Mouse (Mus musculus): ENCODE measurements around the gene Sh2b3.

Sh2b3 gene

DNA sequence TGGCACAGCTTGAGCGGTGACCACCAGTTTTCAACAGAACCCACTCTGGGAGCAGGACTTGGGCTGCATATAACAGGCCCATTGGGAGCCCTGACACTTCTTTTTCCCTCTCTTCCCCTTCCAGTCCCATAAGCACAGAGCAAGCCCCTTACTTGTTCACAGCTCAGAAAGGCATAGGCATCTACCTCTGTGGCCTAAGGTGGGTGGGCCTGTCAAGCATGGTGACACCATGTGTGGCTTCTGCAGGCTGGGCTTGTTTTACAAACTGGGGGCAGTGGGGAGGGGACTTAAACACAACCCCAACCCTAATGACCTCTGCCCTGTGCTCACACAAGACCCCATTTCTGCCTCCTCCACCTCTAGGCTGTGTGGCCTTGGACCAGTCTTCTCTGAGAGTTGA is 13.8 kb downstream of the Sh2b3 start:
- no peak for DNase-seq (ENCODE audit: low spot score)

DNA sequence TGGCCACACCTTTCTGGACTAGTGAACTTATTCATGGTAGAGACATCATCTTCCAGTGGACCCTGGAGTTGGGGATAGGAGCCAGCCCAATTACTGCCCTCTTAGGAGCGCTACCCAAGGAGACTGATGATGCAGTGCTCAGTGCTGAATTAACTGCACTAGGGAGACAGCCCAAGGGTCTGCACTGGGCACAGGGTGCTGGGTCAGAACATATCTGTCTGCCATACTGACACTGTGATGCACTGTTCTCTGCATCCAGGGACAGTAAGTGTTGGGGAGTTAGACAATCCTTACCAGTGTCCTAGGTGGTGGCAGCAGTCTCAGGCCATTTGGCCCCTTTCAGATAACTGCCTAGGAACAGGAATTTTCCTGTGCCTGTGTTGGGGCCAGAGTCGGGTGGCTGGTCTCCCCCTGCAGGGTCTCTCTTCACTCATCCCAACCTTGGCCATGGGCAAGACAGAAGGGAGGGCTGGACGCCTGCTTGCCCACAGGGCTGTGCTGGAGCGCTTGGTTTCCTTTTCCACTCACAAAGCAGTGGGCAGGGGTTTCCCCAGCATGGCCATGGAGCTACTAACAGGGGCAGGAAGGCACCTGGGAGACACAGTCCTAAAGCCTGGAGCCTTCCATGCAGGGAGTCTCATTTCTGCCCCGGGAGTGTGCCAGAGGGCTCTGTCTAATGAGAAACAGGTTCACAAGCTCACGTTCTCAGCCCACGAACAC is 14.5 kb downstream of the Sh2b3 start:
- DNase-seq (ENCODE audit: low spot score) = no peak

DNA sequence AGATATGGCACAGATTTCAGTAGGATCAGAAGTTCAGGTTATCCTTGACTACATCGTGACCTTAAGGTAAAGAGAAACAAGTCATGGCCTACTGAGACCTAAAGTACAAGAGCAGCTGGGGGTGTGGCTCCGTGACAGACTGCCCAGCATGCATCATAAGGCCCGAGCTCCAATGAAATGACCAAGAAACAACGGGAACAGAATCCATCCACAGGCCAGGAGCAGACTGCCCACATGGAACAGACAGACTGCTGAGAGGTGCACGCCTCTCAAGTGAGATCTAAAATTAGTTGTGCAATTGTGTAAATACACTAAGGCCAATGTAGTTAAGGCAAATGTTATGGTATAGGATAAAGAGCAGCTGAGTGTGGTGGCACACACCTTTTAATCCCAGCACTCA is 15.9 kb downstream of the Sh2b3 start:
- no peak for DNase-seq (ENCODE audit: low spot score)

DNA sequence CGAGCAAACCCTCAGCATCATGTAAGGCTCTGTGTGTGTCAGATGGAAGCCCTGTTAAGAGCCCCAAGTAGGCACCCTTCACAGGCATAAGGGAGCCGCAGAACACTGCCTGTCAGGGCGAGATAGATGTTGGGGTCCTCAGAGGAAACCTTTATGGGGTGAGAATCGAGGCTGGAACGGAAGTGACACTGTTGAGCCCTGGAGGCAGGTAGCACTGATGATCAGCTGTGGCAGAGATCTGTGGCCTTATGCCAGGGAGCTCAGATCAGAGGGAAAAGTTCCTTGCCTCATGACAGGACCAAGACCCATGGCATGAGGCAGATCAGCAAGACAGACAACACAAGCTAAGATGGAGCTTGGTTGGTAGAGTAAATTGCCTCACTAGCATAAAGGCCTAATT is 16.3 kb downstream of the Sh2b3 start:
- no peak for DNase-seq (ENCODE audit: low spot score)

DNA sequence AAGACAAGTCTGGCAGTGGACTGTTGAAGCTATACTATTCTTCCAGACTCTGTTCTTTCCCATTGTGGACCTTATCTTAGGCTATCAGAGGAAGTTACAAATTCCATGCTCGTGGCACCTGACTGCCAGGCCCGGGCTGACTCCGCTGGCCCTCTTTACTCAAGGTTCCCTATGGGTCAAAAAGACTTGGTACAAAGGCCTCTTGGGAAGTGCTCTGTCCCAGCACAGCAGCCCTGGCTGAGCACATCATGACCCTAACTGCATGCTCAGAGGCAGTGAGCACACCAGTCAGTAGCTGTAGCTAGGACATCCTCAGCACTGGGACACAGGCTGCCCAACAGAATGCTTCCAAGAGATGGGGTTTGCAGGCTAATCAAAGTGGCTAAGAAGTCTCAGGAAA is 16.8 kb downstream of the Sh2b3 start:
- no peak for DNase-seq (ENCODE audit: low spot score)

DNA sequence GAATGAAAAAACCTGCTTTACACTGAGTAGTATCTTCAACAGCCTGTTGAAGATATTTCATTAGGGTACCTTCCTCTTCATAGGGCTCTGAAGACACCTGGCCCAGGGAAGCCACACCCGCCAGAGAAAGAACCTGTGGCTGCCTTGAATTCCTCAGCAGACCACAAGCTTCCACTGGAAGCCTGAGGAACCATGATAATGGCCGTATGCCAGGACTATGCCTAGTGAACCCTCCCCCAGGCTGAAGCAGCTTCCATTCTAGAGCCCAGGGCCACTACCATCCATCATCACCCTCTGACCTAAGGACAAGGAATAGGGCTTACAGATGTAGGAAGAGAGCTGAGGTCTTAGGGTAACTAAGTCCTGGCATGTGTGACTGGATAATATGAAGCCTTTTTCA is 17.3 kb downstream of the Sh2b3 start:
- DNase-seq (ENCODE audit: low spot score) = no peak

DNA sequence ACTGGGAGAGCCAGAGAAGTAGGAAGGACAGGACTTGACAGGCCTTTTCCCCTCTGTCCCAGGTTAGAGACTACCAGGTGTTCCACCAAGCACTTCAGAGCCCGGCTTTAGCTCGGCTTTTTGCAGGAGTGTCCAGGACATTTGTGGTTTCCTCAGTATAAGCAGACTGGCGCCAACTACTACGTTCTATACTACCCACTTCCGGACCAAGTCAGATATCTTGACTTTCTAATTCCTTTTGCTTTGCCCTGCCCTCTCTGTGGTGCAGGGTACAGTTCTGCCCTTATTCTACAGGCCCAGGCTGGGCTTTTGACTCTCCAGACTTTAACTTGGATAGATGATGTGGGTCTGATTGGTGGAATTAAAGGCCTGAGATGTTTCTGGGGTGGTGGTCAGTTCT is 17.9 kb downstream of the Sh2b3 start:
- DNase-seq (ENCODE audit: low spot score) = no peak

DNA sequence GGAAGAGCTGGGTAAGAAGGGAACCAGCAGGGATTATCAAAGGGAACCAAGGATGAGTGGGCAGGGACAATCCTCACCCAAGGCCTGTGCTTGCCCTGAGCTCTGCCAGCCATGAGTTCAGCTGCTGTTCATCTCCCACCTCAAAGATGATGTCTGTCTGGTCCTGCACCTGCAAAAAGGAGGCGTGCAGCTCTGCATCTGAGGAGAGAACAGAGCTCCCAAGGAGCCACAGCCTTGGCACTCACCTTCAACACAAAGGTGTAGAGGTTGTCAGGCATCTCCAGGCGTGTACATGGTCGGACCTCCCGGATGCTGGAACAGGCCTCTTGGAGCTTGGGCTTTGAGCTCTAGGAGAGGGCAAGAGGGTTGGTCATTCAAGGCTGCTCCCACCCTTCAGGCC is 18.6 kb downstream of the Sh2b3 start:
- no peak for DNase-seq (ENCODE audit: low spot score)

DNA sequence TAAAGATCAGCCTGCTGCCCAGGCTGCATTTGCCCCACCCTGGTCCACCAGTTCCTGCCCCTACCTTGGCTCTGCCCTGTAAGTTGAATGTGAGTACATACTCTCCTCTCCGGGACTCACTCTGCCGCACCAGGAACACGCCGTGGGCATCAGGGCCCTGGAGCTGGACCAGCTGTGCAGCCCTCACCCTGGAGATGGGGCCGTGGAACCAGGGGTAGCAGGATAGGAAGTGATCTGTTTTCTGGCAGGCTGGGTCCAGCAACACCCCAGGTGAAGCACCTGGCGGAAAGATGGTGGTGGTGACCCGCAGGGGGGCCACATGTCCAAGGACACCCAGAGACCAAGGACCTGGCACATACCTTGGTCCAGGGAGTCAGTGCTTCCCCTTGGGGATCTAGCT is 19.0 kb downstream of the Sh2b3 start:
- no peak for DNase-seq (ENCODE audit: low spot score)

DNA sequence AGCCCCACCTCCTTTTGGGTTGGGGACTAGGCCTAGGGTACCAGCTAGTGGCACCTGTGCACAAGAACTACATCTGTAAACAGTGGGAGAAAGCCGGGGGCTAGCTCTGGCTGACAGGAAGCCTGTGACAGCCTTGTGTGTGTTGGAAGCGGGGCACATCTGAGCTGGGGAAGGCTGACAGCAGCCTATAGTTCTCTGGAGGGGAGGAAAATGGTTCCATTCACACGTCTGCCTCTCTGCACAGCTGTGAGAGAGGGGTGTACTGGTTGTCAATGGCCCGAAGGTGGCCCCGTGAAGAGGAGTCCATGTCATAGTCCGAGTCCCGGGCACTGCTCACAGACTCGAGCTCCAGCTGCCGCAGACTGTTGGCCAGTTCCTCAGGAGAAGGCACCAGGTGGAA is 19.9 kb downstream of the Sh2b3 start:
- DNase-seq (ENCODE audit: low spot score) = no peak

DNA sequence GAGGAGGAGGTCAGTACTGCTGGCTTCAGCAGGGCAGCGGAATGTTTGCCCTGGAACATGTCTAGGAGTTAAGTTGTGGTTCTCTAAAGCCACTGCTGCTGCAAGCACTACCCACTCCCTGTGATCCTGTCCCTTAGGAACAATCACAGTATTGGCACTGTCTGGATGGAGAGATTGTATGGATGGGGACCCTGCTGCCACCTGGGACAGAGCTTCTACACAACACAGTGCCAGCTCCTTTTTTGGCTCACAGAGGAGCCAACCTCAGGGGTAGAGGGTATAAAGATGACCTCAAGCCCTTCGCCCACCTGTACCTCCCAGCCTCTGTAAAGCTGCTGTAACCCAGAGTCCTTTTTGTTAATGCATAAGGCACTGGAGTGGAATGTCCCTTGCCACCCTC is 20.8 kb downstream of the Sh2b3 start:
- DNase-seq (ENCODE audit: low spot score) = no peak

DNA sequence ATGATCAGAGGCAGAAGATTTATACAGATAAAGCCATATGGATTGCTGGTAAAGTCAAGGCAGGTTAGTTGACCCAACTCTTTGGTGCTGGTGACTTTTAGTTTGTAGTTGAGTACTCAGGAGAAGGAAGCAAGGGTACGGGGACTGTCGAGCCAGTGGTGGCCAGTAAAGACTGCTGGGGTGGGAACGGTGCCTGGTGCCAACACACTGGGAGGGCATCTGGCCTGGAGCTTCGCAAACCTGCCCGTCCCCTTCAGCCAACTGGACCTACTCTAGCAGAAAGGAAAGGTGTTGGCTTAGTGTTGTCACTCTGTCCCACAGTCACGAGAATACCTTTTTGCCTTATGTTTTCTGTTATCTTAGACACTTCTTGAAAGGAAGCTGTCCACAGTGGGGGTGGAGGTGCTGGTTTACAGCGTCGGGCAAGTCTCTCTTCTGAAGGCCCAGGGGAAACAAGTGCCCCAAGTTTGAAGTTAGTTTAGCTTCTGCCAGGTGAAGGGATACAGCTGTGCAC is 21.5 kb downstream of the Sh2b3 start:
- DNase-seq (ENCODE audit: low spot score) = no peak

DNA sequence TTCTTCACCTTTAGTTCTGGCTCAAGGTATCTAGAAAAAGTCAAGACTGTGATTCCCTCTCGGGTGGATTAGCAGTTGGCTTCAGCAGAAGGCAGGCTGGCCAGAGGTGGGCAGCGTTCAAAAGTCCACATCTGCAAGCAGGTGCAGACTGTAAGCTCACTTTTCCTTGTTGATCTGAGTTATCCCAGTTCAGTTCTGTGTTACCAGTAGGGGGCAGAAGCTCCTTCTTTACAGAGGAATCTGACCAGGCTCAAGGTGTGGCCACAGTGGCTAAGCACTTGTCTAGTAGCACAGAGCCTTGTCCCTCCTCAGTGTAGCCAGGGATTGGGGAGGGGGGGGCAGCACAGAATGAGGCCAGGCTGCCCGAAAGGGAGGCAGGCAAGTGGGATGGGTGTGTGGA is 22.4 kb downstream of the Sh2b3 start:
- peak; percentile 81 for DNase-seq (ENCODE audit: low spot score)

DNA sequence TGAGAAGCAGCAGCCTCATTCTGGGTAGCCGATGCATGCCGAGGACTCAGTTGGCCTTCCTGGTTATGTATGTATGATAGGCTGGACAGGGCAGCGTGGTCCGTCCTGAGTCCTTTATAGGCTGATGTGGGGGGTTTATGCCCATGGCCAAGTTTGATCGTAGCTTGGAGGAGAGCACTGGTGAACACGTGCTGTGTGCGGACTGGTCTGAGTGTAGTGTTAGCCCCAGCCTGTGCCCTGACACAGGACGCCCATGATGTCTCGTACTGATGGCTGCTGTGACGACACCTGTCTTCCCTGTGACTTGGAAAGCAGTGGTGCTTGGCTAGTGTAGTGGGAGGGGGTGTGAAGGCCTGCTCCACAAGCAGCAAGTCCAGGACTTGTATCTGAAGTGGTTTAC is 23.7 kb downstream of the Sh2b3 start:
- no peak for DNase-seq (ENCODE audit: low spot score)

DNA sequence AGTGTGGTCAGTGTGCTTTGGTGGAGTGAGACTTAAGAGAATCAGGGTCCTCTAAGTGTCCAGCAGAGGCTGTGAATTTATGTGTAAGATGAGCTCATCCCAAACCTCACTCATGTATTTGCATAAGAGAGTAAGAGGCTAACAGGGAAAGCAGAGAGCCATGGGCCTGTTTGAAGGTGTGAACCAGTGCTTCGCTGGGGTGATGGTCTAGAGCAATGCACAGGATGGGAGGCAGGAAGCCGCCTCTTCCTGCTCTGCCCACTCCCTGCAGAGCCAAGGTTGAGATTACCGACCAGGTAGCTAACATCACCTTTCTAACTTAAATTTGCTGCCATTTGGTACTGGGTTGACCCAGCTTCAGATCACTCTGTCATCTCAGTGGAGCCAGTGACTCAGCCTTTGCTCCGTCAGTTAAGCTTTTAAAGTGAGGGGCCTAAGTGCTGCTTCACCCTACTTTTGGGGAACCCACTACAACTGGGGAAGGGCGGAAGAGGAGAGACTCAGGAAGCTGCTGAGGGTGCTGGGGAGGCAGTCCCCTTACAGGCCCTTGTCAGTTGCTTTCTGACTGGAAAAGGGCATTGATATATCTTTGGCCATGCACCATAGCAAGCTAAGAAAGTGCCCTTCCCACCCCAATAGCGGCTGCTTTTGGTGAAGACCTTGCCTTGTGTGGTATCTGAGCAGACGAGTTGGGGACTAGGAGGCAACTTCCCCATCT is 24.8 kb downstream of the Sh2b3 start:
- no peak for DNase-seq (ENCODE audit: low spot score)

DNA sequence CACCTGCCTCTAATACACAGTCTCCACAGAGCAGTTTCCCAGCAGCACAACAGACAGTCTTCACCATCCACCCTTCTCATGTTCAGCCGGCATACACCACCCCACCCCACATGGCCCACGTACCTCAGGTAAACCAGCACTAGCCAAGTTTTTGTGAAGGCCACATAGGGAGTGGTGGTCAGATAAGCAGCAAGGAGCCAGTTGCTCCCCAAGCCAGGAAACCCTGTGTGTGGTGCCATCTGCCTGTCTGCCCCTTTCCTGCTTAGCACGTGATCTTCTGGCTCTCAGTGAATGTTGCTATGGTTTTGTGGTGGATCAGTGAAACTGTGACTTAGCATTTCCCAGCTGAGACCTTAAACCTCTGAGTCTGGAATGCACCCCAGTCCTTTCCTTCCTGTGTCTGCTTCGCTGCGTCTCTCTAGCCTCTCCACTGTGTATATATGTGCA is 25.9 kb downstream of the Sh2b3 start:
- DNase-seq (ENCODE audit: low spot score) = no peak

DNA sequence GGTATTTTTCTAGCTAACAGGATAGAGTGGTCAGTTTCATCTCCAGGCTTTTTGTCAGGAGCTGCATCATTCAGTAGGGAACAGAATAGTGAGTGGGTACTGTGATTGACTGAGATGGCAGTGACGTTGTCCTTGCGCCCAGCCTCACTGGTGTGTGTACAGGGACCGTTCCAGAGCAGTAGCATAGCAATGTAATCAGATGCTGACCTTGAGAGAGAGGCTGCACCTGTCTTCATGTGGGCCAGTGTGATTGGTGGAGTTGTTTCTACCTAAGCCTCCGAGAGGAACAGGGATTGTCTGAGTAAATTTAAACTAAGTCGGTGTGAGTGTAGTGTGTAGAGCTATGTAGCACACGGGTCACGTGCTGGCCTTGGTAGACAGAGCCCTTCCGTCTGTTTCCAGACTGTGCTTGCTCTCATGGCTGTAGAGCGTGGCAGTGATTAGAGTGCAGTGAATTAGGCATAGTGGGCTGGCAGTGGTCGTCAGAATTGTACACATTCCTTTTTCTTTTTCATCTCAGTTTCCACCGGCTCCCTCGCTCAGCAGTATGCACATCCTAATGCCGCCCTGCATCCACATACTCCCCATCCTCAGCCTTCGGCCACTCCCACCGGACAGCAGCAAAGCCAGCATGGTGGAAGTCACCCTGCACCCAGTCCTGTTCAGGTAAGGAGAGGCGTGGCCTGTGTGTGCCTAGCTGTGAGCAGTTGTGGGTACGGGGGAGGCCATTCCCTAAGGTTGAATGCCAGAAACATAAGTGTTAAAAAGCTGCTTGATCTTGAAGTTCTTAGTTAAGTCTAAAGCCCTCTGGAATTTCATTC is 26.9 kb downstream of the Sh2b3 start:
- DNase-seq (ENCODE audit: low spot score) = no peak

DNA sequence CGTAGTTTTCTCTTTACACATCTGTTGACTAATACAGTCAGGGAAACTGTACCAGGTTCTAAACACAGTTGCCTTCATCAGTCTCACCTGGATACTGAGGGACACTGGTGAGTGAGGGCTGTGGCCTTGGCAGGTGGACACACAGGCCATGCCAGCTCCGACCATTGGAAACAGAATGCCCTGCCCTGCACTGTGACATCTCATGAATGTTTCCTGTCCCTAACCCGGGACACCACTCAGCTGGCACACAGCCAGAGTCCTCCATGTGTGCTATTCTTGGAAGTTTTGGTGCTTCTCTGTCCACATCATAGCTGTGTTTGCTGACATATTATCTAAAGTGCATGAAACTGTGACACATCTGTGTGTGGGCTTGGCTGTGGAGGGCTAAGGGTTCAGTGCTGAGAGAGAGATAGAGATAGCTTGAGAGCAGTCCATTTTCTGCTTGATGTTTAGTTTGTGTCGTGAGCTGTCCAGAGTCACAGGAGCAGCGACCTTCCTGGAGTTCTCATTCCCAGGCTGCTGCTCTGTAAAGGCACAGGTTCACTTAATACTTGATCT is 27.7 kb downstream of the Sh2b3 start:
- DNase-seq (ENCODE audit: low spot score) = no peak

DNA sequence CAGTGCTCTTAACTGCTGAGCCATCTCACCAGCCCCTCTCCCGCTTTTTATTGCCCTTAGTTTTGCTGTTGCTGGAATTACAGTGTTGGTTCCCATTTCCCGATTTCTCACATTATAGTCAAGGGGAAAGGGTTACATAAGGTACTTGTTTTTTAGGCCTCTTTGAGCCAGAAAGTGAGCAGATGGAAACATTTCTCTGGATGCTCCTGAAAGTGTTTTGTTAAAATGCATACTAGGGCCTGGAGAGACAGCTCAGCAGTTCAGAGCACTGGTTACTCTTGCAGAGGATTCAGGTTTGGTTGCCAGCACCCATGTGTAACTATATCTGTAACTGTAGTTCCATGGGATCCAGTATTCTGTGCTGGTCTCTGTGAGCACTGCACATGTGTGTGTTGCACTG is 29.2 kb downstream of the Sh2b3 start:
- DNase-seq (ENCODE audit: low spot score) = no peak

DNA sequence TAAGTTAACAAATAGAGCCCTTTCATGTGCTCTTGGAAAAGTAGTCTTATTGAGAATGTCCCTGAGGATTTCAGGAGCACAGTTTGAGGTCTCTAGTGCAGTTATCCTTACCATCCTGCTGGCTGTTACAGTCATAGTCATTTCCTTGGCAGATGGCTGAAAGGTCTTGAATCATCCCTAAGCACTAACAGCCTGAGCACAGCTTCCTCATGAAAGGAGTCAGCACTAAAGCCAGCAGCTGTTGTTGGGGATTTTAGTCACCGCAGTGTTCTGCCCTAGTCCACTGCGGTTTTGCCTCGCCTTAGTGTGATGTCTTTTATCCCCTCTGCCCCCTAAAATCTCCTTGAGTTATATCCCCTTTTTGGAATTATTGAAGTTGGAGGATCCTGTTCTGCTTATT is 30.3 kb downstream of the Sh2b3 start:
- DNase-seq (ENCODE audit: low spot score) = no peak

DNA sequence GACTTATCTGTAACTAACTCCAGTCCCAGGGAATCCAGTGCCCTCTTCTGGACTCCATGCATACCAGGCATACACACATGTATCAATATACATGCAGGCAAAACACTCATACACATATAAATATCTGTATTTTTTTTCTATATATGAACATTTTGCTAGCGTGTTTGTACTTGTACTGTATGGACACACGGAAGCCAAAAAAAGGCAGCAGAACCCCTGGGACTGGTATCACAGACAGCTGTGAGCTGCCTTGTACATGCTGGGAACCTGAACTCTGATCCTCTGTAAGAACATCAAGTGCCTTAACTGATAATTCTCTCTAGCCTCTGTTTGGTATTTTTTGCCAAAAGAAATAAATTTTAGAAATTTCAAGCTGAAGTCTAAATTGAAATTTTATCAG is 39.0 kb downstream of the Sh2b3 start:
- no peak for DNase-seq (ENCODE audit: low spot score)

DNA sequence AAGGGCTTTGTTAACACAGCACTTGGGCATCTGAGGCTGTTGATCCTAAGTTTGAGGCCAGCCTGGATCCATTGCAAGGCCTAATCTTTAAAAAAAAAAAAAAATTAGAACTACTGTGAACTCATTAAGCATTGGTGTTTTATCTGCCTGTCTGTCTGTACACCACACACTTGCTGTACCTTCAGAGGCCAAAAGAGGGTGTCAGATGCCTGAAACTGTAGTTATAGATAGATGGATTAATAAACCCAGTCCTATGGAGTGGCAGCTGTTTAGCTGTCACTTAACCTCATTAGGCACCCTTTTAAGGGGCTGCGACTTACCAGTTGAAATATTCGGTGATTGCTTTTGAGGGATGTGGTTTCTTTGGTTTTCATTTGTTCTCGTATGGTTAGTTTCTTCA is 41.6 kb downstream of the Sh2b3 start:
- DNase-seq (ENCODE audit: low spot score) = no peak

DNA sequence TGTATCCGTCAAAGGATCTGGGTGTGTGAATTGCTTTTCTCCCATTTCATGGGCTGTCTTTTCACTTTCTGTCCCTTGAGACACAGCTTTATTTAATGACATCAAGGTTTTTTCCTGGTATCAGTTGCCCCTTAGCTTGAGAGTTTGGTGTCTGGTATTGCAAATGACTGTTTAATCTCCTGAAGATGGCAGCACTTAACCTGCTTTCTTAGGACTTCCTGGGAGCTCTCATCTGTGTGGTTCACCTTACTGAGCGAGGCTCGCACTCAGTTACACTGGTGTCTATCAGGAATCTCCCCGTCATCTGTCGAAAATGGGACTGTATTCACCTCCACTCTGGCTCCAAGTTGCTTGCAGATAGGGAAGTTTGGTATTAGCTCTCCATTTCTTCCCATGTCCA is 46.4 kb downstream of the Sh2b3 start:
- DNase-seq (ENCODE audit: low spot score) = no peak
